Mouse (Mus musculus) embryonic stem cell, embryonic (primary cell): Measurements from ENCODE around the gene Usp2.

Experiments used
- CTCF ChIA-PET, 4 experiments: fragments of 300-600 bp in 2 of 4; fragments of 350-600 bp in 2 of 4; sonication (Branson Sonifier 250); formaldehyde crosslinking; loops; one replicate each; lab custom pipeline; 2022; ENCODE audit warnings: inconsistent platforms in 2 of 4; lab: Charles Lee
- POLR2A ChIA-PET, 4 experiments: fragments of 300-600 bp in 2 of 4; fragments of 350-600 bp in 2 of 4; sonication (Branson Sonifier 250); formaldehyde crosslinking; loops; one replicate each; lab custom pipeline; 2022; ENCODE audit warnings: antibody characterized with exemption in 4 of 4, inconsistent platforms in 1 of 4; lab: Charles Lee

Usp2 gene

GRCm38 (mm10) chr9:44066785-44067225 is at the start of gene Usp2:
TSS of gene Usp2 (plus strand) at chr9:44067021.
- ChIA-PET POLR2A (interaction anchor here in 3 of 4 experiments (0.6 to 3.2 kb wide), 20 partner anchors 10 to 343 kb away, joined by 3 to 12 read pairs (median 4); partner anchors contain the start of genes C2cd2l (in 1 of the 3), H2afx (in 1 of the 3) and Hyou1 (in 1 of the 3)), CTCF (interaction anchor here (0.6 to 4.7 kb wide), 33 partner anchors 9 to 898 kb away, joined by 3 to 35 read pairs (median 4); partner anchors contain the start of genes Nlrx1 (in 1 of the 4) and Ube4a (in 1 of the 4))

- POLR2A ChIA-PET = interaction anchor here in 1 of 4 experiments (0.5 kb wide), 1 partner anchor 250 kb away, joined by 3 read pairs; no protein-coding TSS in a partner anchor
- CTCF ChIA-PET = interaction anchor here in 1 of 4 experiments (0.7 kb wide), 1 partner anchor 657 kb away, joined by 3 read pairs; no protein-coding TSS in a partner anchor
Measured at GRCm38 (mm10) chr9:44017846-44018245, 49.0 kb upstream of the Usp2 start.

- ChIA-PET CTCF (interaction anchor here in 2 of 4 experiments (0.7 to 1.8 kb wide), 2 partner anchors 33 to 42 kb away, joined by 3 to 4 read pairs; no protein-coding TSS in a partner anchor), POLR2A (interaction anchor here in 3 of 4 experiments (0.7 to 1.2 kb wide), 3 partner anchors 26 to 31 kb away, joined by 3 to 6 read pairs (median 3); no protein-coding TSS in a partner anchor)
Measured at GRCm38 (mm10) chr9:44020001-44020400, 46.8 kb upstream of the Usp2 start.

GRCm38 (mm10) chr9:44022100-44022847 is 44.5 kb upstream of the Usp2 start:
- ChIA-PET CTCF (no interaction called here), POLR2A (interaction anchor here in 1 of 4 experiments (0.5 kb wide), 1 partner anchor 410 kb away, joined by 3 read pairs; no protein-coding TSS in a partner anchor)

- ChIA-PET CTCF (interaction anchor here in 1 of 4 experiments (0.7 kb wide), 1 partner anchor 248 kb away, joined by 3 read pairs; no protein-coding TSS in a partner anchor), POLR2A (interaction anchor here in 1 of 4 experiments (0.8 to 1.1 kb wide), 2 partner anchors 11 to 12 kb away, joined by 3 read pairs; no protein-coding TSS in a partner anchor)
Measured at GRCm38 (mm10) chr9:44024096-44024495, 42.7 kb upstream of the Usp2 start.

- CTCF ChIA-PET = interaction anchor here in 2 of 4 experiments (0.6 to 0.8 kb wide), 3 partner anchors 36 to 581 kb away, joined by 3 read pairs; no protein-coding TSS in a partner anchor
- POLR2A ChIA-PET = interaction anchor here in 1 of 4 experiments (0.5 to 1.1 kb wide), 3 partner anchors 11 to 205 kb away, joined by 3 read pairs; no protein-coding TSS in a partner anchor
Measured at GRCm38 (mm10) chr9:44029580-44030236, 37.1 kb upstream of the Usp2 start.

- ChIA-PET CTCF (interaction anchor here in 3 of 4 experiments (0.6 to 0.8 kb wide), 7 partner anchors 10 to 355 kb away, joined by 3 to 9 read pairs (median 3); no protein-coding TSS in a partner anchor), POLR2A (interaction anchor here in 1 of 4 experiments (1.1 kb wide), 1 partner anchor 10 kb away, joined by 3 read pairs; no protein-coding TSS in a partner anchor)
Measured at GRCm38 (mm10) chr9:44030646-44031045, 36.2 kb upstream of the Usp2 start.

- POLR2A ChIA-PET = no interaction called here
- CTCF ChIA-PET = interaction anchor here in 2 of 4 experiments (0.6 to 0.8 kb wide), 5 partner anchors 10 to 355 kb away, joined by 3 to 9 read pairs (median 4); no protein-coding TSS in a partner anchor
Measured at GRCm38 (mm10) chr9:44031079-44031478, 35.7 kb upstream of the Usp2 start.

- POLR2A ChIA-PET = no interaction called here
Measured at GRCm38 (mm10) chr9:44031946-44032345, 34.9 kb upstream of the Usp2 start.

GRCm38 (mm10) chr9:44033317-44033716 is 33.5 kb upstream of the Usp2 start:
- ChIA-PET POLR2A (interaction anchor here in 1 of 4 experiments (0.6 to 1.3 kb wide), 4 partner anchors 9 to 54 kb away, joined by 3 to 4 read pairs (median 4); no protein-coding TSS in a partner anchor), CTCF (interaction anchor here in 1 of 4 experiments (1.3 kb wide), 1 partner anchor 42 kb away, joined by 3 read pairs; no protein-coding TSS in a partner anchor)

More at GRCm38 (mm10) chr9:44031946-44032345, 34.9 kb upstream of the Usp2 start:
- CTCF ChIA-PET = interaction anchor here in 1 of 4 experiments (0.7 kb wide), 1 partner anchor 201 kb away, joined by 4 read pairs; no protein-coding TSS in a partner anchor

- CTCF ChIA-PET = interaction anchor here in 3 of 4 experiments (0.5 to 1.3 kb wide), 7 partner anchors 18 to 765 kb away, joined by 3 to 5 read pairs (median 4); no protein-coding TSS in a partner anchor
Measured at GRCm38 (mm10) chr9:44033957-44034727, 32.7 kb upstream of the Usp2 start.

GRCm38 (mm10) chr9:44037106-44037505 is 29.7 kb upstream of the Usp2 start:
- POLR2A ChIA-PET = interaction anchor here in 1 of 4 experiments (0.7 to 1.3 kb wide), 2 partner anchors 48 to 403 kb away, joined by 3 to 4 read pairs; no protein-coding TSS in a partner anchor

More at GRCm38 (mm10) chr9:44033957-44034727, 32.7 kb upstream of the Usp2 start:
- POLR2A ChIA-PET = interaction anchor here in 1 of 4 experiments (0.6 to 1.3 kb wide), 5 partner anchors 9 to 53 kb away, joined by 3 to 4 read pairs (median 4); partner anchors contain the start of gene Usp2

GRCm38 (mm10) chr9:44041511-44042395 is 25.1 kb upstream of the Usp2 start:
- ChIA-PET CTCF (interaction anchor here in 1 of 4 experiments (0.6 kb wide), 1 partner anchor 83 kb away, joined by 6 read pairs; no protein-coding TSS in a partner anchor), POLR2A (interaction anchor here in 2 of 4 experiments (0.6 to 1.5 kb wide), 2 partner anchors 26 to 456 kb away, joined by 3 read pairs; no protein-coding TSS in a partner anchor)

More at GRCm38 (mm10) chr9:44037106-44037505, 29.7 kb upstream of the Usp2 start:
- CTCF ChIA-PET = interaction anchor here in 1 of 4 experiments (0.9 kb wide), 1 partner anchor 57 kb away, joined by 3 read pairs; no protein-coding TSS in a partner anchor

- POLR2A ChIA-PET = interaction anchor here in 1 of 4 experiments (0.8 kb wide), 1 partner anchor 1804 kb away, joined by 4 read pairs; no protein-coding TSS in a partner anchor
- CTCF ChIA-PET = no interaction called here
Measured at GRCm38 (mm10) chr9:44042396-44042680, 24.5 kb upstream of the Usp2 start.

GRCm38 (mm10) chr9:44042836-44043707 is 23.7 kb upstream of the Usp2 start, which contains the start of gene Thy1:
TSS of gene Thy1 (plus strand) at chr9:44043384.
- ChIA-PET POLR2A (interaction anchor here in 3 of 4 experiments (0.6 to 1.4 kb wide), 8 partner anchors 10 to 1803 kb away, joined by 3 to 8 read pairs (median 3); no protein-coding TSS in a partner anchor), CTCF (interaction anchor here in 1 of 4 experiments (0.6 to 1.9 kb wide), 3 partner anchors 32 to 95 kb away, joined by 3 to 5 read pairs (median 4); no protein-coding TSS in a partner anchor)
